Mouse (Mus musculus): ENCODE measurements around the gene Ap1m2.
"Not testable (repeated sequence)": the region's sequence is repeated elsewhere in the genome, so short reads cannot be mapped to it uniquely, and the experiment has no call there.

Gene Ap1m2

GRCm38 (mm10) chr9:21288404-21289336 lies 23.5 kb downstream of the Ap1m2 start:
- ATAC-seq (ENCODE audit: low TSS enrichment) = no peak

GRCm38 (mm10) chr9:21287571-21288402 lies 24.4 kb downstream of the Ap1m2 start, which contains the start of gene Kri1:
Gene Kri1, minus strand, starts transcription at chr9:21287969.
- ATAC-seq (ENCODE audit: low TSS enrichment) = peak; percentile 73

GRCm38 (mm10) chr9:21286753-21287152 lies 25.4 kb downstream of the Ap1m2 start:
- no peak for ATAC-seq (ENCODE audit: low TSS enrichment)

- no peak for ATAC-seq (ENCODE audit: low TSS enrichment)
These were observed 28.1 kb downstream of the Ap1m2 start for GRCm38 (mm10) chr9:21283994-21284393.

- ATAC-seq (ENCODE audit: low TSS enrichment) = no peak
These were observed 28.5 kb downstream of the Ap1m2 start for GRCm38 (mm10) chr9:21283591-21283990.

GRCm38 (mm10) chr9:21277776-21278175 lies 34.4 kb downstream of the Ap1m2 start:
- no peak for ATAC-seq (ENCODE audit: low TSS enrichment)

GRCm38 (mm10) chr9:21276307-21276706 lies 35.8 kb downstream of the Ap1m2 start:
- no peak for ATAC-seq (ENCODE audit: low TSS enrichment)

GRCm38 (mm10) chr9:21275727-21276126 lies 36.4 kb downstream of the Ap1m2 start:
- no peak for ATAC-seq (ENCODE audit: low TSS enrichment)

- ATAC-seq (ENCODE audit: low TSS enrichment) = no peak
These were observed 37.0 kb downstream of the Ap1m2 start for GRCm38 (mm10) chr9:21275013-21275710.

GRCm38 (mm10) chr9:21274336-21274735 lies 37.8 kb downstream of the Ap1m2 start:
- no peak for ATAC-seq (ENCODE audit: low TSS enrichment)

GRCm38 (mm10) chr9:21273520-21274228 lies 38.5 kb downstream of the Ap1m2 start:
- ATAC-seq (ENCODE audit: low TSS enrichment) = no peak

- ATAC-seq (ENCODE audit: low TSS enrichment) = no peak
These were observed 39.0 kb downstream of the Ap1m2 start for GRCm38 (mm10) chr9:21273094-21273493.

- no peak for ATAC-seq (ENCODE audit: low TSS enrichment)
These were observed 39.7 kb downstream of the Ap1m2 start for GRCm38 (mm10) chr9:21272391-21272790.

- not testable (repeated sequence) for ATAC-seq (ENCODE audit: low TSS enrichment)
These were observed 42.5 kb downstream of the Ap1m2 start for GRCm38 (mm10) chr9:21269590-21269989.

- no peak for ATAC-seq (ENCODE audit: low TSS enrichment)
These were observed 43.8 kb downstream of the Ap1m2 start for GRCm38 (mm10) chr9:21268305-21268704.

- ATAC-seq (ENCODE audit: low TSS enrichment) = no peak
These were observed 45.2 kb downstream of the Ap1m2 start for GRCm38 (mm10) chr9:21266889-21267288.

- no peak for ATAC-seq (ENCODE audit: low TSS enrichment)
These were observed 46.5 kb downstream of the Ap1m2 start for GRCm38 (mm10) chr9:21265611-21266010.

- peak; percentile 95 for ATAC-seq (ENCODE audit: low TSS enrichment)
These were observed 47.1 kb downstream of the Ap1m2 start, which contains the start of gene Atg4d for GRCm38 (mm10) chr9:21265000-21265561. Gene Atg4d, plus strand, starts transcription at chr9:21265293.

GRCm38 (mm10) chr9:21264272-21264999 lies 47.7 kb downstream of the Ap1m2 start:
- ATAC-seq (ENCODE audit: low TSS enrichment) = peak; percentile 23; the same call in 1 of the 2 replicates

- ATAC-seq (ENCODE audit: low TSS enrichment) = no peak
These were observed 50.3 kb downstream of the Ap1m2 start for GRCm38 (mm10) chr9:21261831-21262230.
